ENCODE assay signal across 8 mouse cellular contexts in genomic region chr11:74523210-74523951, GRCm38 (mm10).
DNase-seq lines count a peak whose midpoint lies in the region; ATAC-seq and TF ChIP-seq lines count a peak whose summit lies in the region.

No protein-coding gene starts in this region.

- peaks cover 4% of the 10 kb centered on the region for H3K4me1 ChIP-seq in spleen, adult 2 months (ENCODE audit: control insufficient read depth, insufficient read depth, insufficient read length)
- H3K4me1 ChIP-seq in hindbrain, embryonic 10.5 days (replicated peaks): peaks cover 40% of the 10 kb centered on the region
- peaks cover 33% of the 10 kb centered on the region for H3K4me1 ChIP-seq in limb, embryonic 15.5 days

- H3K4me2 ChIP-seq in limb, embryonic 15.5 days: peak overlapping the region; percentile 96

- H3K4me3 ChIP-seq in spleen, adult 2 months (ENCODE audit: extremely low read depth, insufficient read depth, insufficient read length): peak overlapping the region; percentile 54; the same call in 1 of the 2 replicates
- H3K4me3 ChIP-seq in hindbrain, embryonic 10.5 days: peak overlapping the region; percentile 74
- peak overlapping the region; percentile 65 for H3K4me3 ChIP-seq in limb, embryonic 15.5 days

- H3K27ac ChIP-seq in spleen, adult 2 months (ENCODE audit: insufficient read depth, low read length): 0 out of 2 replicates have a peak overlapping the region, but pooled peaks have one; percentile 15
- peak overlapping the region; percentile 85; the same call in 1 of the 2 replicates for H3K27ac ChIP-seq in hindbrain, embryonic 10.5 days
- H3K27ac ChIP-seq in limb, embryonic 15.5 days: no peak overlapping the region

- no peak for TF ChIP-seq CTCF in spleen, adult 2 months (IDR thresholded peaks at IDR 0.05; ENCODE audit: extremely low read depth, insufficient read depth, insufficient read length, insufficient replicate concordance)

- no peak overlapping the region for H3K9ac ChIP-seq in limb, embryonic 15.5 days

- peaks cover 8% of the 10 kb centered on the region for H3K27me3 ChIP-seq in spleen, adult 2 months (ENCODE audit: control insufficient read depth, insufficient read depth, low read length)
- H3K27me3 ChIP-seq in hindbrain, embryonic 10.5 days (ENCODE audit: insufficient read depth, poor library complexity, severe bottlenecking): peaks cover 89% of the 10 kb centered on the region
- H3K27me3 ChIP-seq in limb, embryonic 15.5 days: peaks cover 58% of the 10 kb centered on the region

- H3K36me3 ChIP-seq in spleen, adult 2 months (ENCODE audit: control insufficient read depth, insufficient read depth, low read length): no peaks in the 10 kb centered on the region
- H3K36me3 ChIP-seq in hindbrain, embryonic 10.5 days: no peaks in the 10 kb centered on the region
- H3K36me3 ChIP-seq in limb, embryonic 15.5 days: no peaks in the 10 kb centered on the region

- DNase-seq in spleen, adult 2 months (ENCODE audit: low read depth in 1 of 2, low spot score in 2 of 2): no peak
- no peak for DNase-seq in spleen, postnatal 4 days (ENCODE audit: low spot score in 2 of 2)
- peak; percentile 29 for DNase-seq in hindbrain, embryonic 10.5 days (ENCODE audit: low spot score)
- DNase-seq in retina, postnatal 1 day: peak; percentile 38
- DNase-seq in adrenal gland, adult 2 months: no peak
- DNase-seq in layer of hippocampus, postnatal 36 days: no peak

- no peaks in the 10 kb centered on the region for H3K9me3 ChIP-seq in hindbrain, embryonic 10.5 days
- H3K9me3 ChIP-seq in limb, embryonic 15.5 days: no peaks in the 10 kb centered on the region

- TF ChIP-seq POLR2A in spleen, adult 2 months (IDR thresholded peaks at IDR 0.05; ENCODE audit: low read depth, low read length): no peak

- 23% methylated on average over 30 of the region's 30 CpGs for WGBS in spleen, adult 2 months
- WGBS in hindbrain, embryonic 10.5 days: 1% methylated on average over 30 of the region's 30 CpGs
- 4% methylated on average over 30 of the region's 30 CpGs for WGBS in limb, embryonic 15.5 days

- no peak for ATAC-seq in limb, embryonic 15.5 days (ENCODE audit: insufficient number of reproducible peaks, low FRiP score, low TSS enrichment, low read depth)
- ATAC-seq in inflammation-experienced regulatory T-cells, adult 6 months: no peak

Comparison
In these comparisons a context has a peak if more than half of its experiments do, and no peak if none do; other contexts are left out.
1. DNase-seq: peak in hindbrain, embryonic 10.5 days (single experiment) and retina, postnatal 1 day (single experiment); none in spleen, adult 2 months (0 of 2), spleen, postnatal 4 days (0 of 2), adrenal gland, adult 2 months (single experiment) and layer of hippocampus, postnatal 36 days (0 of 2).
2. Peak in every context shown above with its lines, with median percentiles within 50 percentile points of each other: H3K4me3 ChIP-seq.